17 mouse cellular contexts compared by ENCODE assay signal in genomic region chr11:117098784-117099183, GRCm38 (mm10). TPM values are rescaled to one million over a fixed set of nuclear protein-coding genes. Genes with fewer than 3 reads are reported as not detected.
DNase-seq lines count a peak whose midpoint lies in the region; ATAC-seq and TF ChIP-seq lines count a peak whose summit lies in the region.
"Had no signal": no experiment of that assay in that cellular context is flagged by ENCODE, and none has a peak within 500 bp of the region (broad histone marks: within the 10 kb centered on the region; RNA-seq: fewer than 3 reads in every experiment).

No protein-coding gene starts in this region.

- H3K4me2 ChIP-seq in embryonic facial prominence, embryonic 12.5 days (replicated peaks), result no peak overlapping the region

- no peaks in the 10 kb centered on the region for H3K27me3 ChIP-seq in embryonic facial prominence, embryonic 12.5 days
- H3K27me3 ChIP-seq in embryonic facial prominence, embryonic 10.5 days (replicated peaks; ENCODE audit: low read depth, poor library complexity, severe bottlenecking), result no peaks in the 10 kb centered on the region
- no peaks in the 10 kb centered on the region for H3K27me3 ChIP-seq in kidney, adult 2 months (replicated peaks; ENCODE audit: control insufficient read depth, insufficient read depth, low read length)
- H3K27me3 ChIP-seq in testis, adult 2 months (ENCODE audit: control insufficient read depth, insufficient read depth, low read length), result no peaks in the 10 kb centered on the region

- no peak overlapping the region for H3K9ac ChIP-seq in embryonic facial prominence, embryonic 12.5 days
- H3K9ac ChIP-seq: liver, postnatal 0 days had no signal

- no peak for ATAC-seq in embryonic facial prominence, embryonic 12.5 days (ENCODE audit: insufficient number of reproducible peaks, insufficient read depth, low FRiP score, low TSS enrichment)
- ATAC-seq: activated CD4-positive, CD25-positive, alpha-beta regulatory T cell, adult 4 months; inflammation-experienced regulatory T-cells, adult 6 months; liver, postnatal 0 days; midbrain, embryonic 16.5 days had no signal

- DNase-seq in embryonic facial prominence, embryonic 10.5 days (ENCODE audit: low spot score), result no peak
- no peak for DNase-seq in kidney, adult 2 months
- no peak for DNase-seq in kidney, postnatal 4 days
- no peak for DNase-seq in testis, postnatal 10 days (ENCODE audit: low spot score)
- DNase-seq in frontal cortex, adult 2 months (ENCODE audit: extremely low spot score in 1 of 2, low spot score in 1 of 2), result no peak
- DNase-seq in urinary bladder, postnatal 4 days (ENCODE audit: low spot score in 2 of 2), result no peak
- DNase-seq: adrenal gland, postnatal 25 days; cerebellum, adult 9-10 months; liver, postnatal 0 days; right cerebral cortex, postnatal 25 days; thymus, postnatal 25 days had no signal

- no peaks in the 10 kb centered on the region for H3K9me3 ChIP-seq in embryonic facial prominence, embryonic 12.5 days
- no peaks in the 10 kb centered on the region for H3K9me3 ChIP-seq in embryonic facial prominence, embryonic 10.5 days
- H3K9me3 ChIP-seq: forebrain, embryonic 10.5 days had no signal

- TF ChIP-seq CTCF in kidney, adult 2 months (conservative IDR thresholded peaks at IDR 0.05; ENCODE audit: insufficient read depth, insufficient read length, low read depth, low read length), result no peak
- no peak for TF ChIP-seq CTCF in testis, adult 2 months (IDR thresholded peaks at IDR 0.05; ENCODE audit: control insufficient read depth, insufficient read depth, insufficient replicate concordance, low read depth, low read length)

- H3K27ac ChIP-seq in embryonic facial prominence, embryonic 12.5 days, result peak overlapping the region; percentile 47; the same call in 1 of the 2 replicates
- no peak overlapping the region; the same call in 1 of the 2 replicates for H3K27ac ChIP-seq in embryonic facial prominence, embryonic 10.5 days (replicated peaks)
- H3K27ac ChIP-seq in kidney, adult 2 months (ENCODE audit: insufficient read depth, low read depth, low read length), result peak overlapping the region; percentile 62
- peak overlapping the region; percentile 67 for H3K27ac ChIP-seq in testis, adult 2 months (ENCODE audit: control insufficient read depth, insufficient read depth, low read depth, low read length)
- H3K27ac ChIP-seq: forebrain, embryonic 10.5 days had no signal

- 78% methylated on average over 3 of the region's 3 CpGs for WGBS in embryonic facial prominence, embryonic 12.5 days
- 82% methylated on average over 3 of the region's 3 CpGs for WGBS in embryonic facial prominence, embryonic 10.5 days
- WGBS in kidney, adult 2 months, result 73% methylated on average over 3 of the region's 3 CpGs

- no peaks in the 10 kb centered on the region for H3K36me3 ChIP-seq in embryonic facial prominence, embryonic 12.5 days
- H3K36me3 ChIP-seq in embryonic facial prominence, embryonic 10.5 days (replicated peaks), result no peaks in the 10 kb centered on the region
- H3K36me3 ChIP-seq in kidney, adult 2 months (ENCODE audit: control insufficient read depth, insufficient read depth, low read length), result no peaks in the 10 kb centered on the region
- H3K36me3 ChIP-seq in testis, adult 2 months (ENCODE audit: control insufficient read depth, insufficient read depth, low read length), result no peaks in the 10 kb centered on the region
- H3K36me3 ChIP-seq: forebrain, embryonic 10.5 days had no signal

- TF ChIP-seq POLR2A in kidney, adult 2 months (IDR thresholded peaks at IDR 0.05; ENCODE audit: low read depth, low read length), result no peak
- TF ChIP-seq POLR2A in testis, adult 2 months (IDR thresholded peaks at IDR 0.05; ENCODE audit: control insufficient read depth, low read depth, low read length), result no peak

- H3K4me3 ChIP-seq in embryonic facial prominence, embryonic 12.5 days, result no peak overlapping the region
- H3K4me3 ChIP-seq in embryonic facial prominence, embryonic 10.5 days, result no peak overlapping the region
- no peak overlapping the region for H3K4me3 ChIP-seq in kidney, adult 2 months (ENCODE audit: insufficient read depth, low read depth, low read length)
- no peak overlapping the region for H3K4me3 ChIP-seq in testis, adult 2 months (ENCODE audit: control insufficient read depth, low read depth, low read length)
- H3K4me3 ChIP-seq: forebrain, embryonic 10.5 days had no signal

- H3K4me1 ChIP-seq in embryonic facial prominence, embryonic 12.5 days, result peaks cover 14% of the 10 kb centered on the region
- H3K4me1 ChIP-seq in embryonic facial prominence, embryonic 10.5 days, result peaks cover 63% of the 10 kb centered on the region
- H3K4me1 ChIP-seq in kidney, adult 2 months (ENCODE audit: control insufficient read depth, insufficient read depth, low read length), result peaks cover 8% of the 10 kb centered on the region
- H3K4me1 ChIP-seq in testis, adult 2 months (ENCODE audit: control insufficient read depth, insufficient read depth, low read length), result peaks cover 5% of the 10 kb centered on the region

RNA-seq across cellular contexts. Expression of gene Sec14l1, which starts 16.2 kb away (rescaled TPM):
- polyA plus RNA-seq in embryonic facial prominence, embryonic 12.5 days (2016; fragmentation: Nextera tagmentation; extraction: Ambion mirVana), result 55.6 and 61.0 TPM in 2 replicates
- 50.6 and 51.8 TPM in 2 replicates for polyA plus RNA-seq in embryonic facial prominence, embryonic 10.5 days (2016; fragmentation: Nextera tagmentation; extraction: Ambion mirVana)
- 49.1 and 52.2 TPM in 2 replicates for polyA plus RNA-seq in kidney, adult 2 months (2012; rRNA removed)
- 133 and 153 TPM in 2 replicates for polyA plus RNA-seq in testis, adult 2 months (2012; rRNA removed)
- polyA plus RNA-seq in frontal cortex, adult 2 months (2012; rRNA removed), result 214 and 229 TPM in 2 replicates
